Mouse (Mus musculus) naive thymus-derived CD4-positive, alpha-beta T cell, adult 2 months (primary cell): Measurements from ENCODE around the gene Ltbp1.

ENCODE experiments used
- DNase-seq: peaks from one replicate; pipeline ENCODE4 v3.0.0-alpha.2; 2011; ENCODE audit warnings: low read depth

Ltbp1 gene

GRCm38 (mm10) chr17:75177920-75178867, 172.8 kb downstream of the Ltbp1 start:
- no peak for DNase-seq

GRCm38 (mm10) chr17:75179001-75179400, 173.6 kb downstream of the Ltbp1 start:
- DNase-seq: no peak

- no peak for DNase-seq
Observed at GRCm38 (mm10) chr17:75180301-75180700, 174.9 kb downstream of the Ltbp1 start.

- no peak for DNase-seq
Observed at GRCm38 (mm10) chr17:75180956-75181588, 175.7 kb downstream of the Ltbp1 start.

GRCm38 (mm10) chr17:75182319-75183001, 177.1 kb downstream of the Ltbp1 start:
- DNase-seq: no peak

- DNase-seq: no peak
Observed at GRCm38 (mm10) chr17:75186732-75187509, 181.6 kb downstream of the Ltbp1 start.

- no peak for DNase-seq
Observed at GRCm38 (mm10) chr17:75196952-75197351, 191.6 kb downstream of the Ltbp1 start.

- DNase-seq: no peak
Observed at GRCm38 (mm10) chr17:75198767-75199166, 193.4 kb downstream of the Ltbp1 start.

- DNase-seq: no peak
Observed at GRCm38 (mm10) chr17:75199694-75200093, 194.3 kb downstream of the Ltbp1 start.

- DNase-seq: no peak
Observed at GRCm38 (mm10) chr17:75202314-75202713, 196.9 kb downstream of the Ltbp1 start.

GRCm38 (mm10) chr17:75204065-75204464, 198.7 kb downstream of the Ltbp1 start:
- no peak for DNase-seq

- no peak for DNase-seq
Observed at GRCm38 (mm10) chr17:75206281-75206680, 200.9 kb downstream of the Ltbp1 start.

- no peak for DNase-seq
Observed at GRCm38 (mm10) chr17:75208164-75208698, 202.9 kb downstream of the Ltbp1 start.

GRCm38 (mm10) chr17:75210526-75210925, 205.2 kb downstream of the Ltbp1 start:
- DNase-seq: no peak

- no peak for DNase-seq
Observed at GRCm38 (mm10) chr17:75216362-75216761, 211.0 kb downstream of the Ltbp1 start.

GRCm38 (mm10) chr17:75218700-75219099, 213.3 kb downstream of the Ltbp1 start:
- DNase-seq: no peak

- no peak for DNase-seq
Observed at GRCm38 (mm10) chr17:75228321-75228720, 223.0 kb downstream of the Ltbp1 start.

GRCm38 (mm10) chr17:75233206-75233605, 227.8 kb downstream of the Ltbp1 start:
- DNase-seq: no peak

GRCm38 (mm10) chr17:75233923-75234322, 228.6 kb downstream of the Ltbp1 start:
- DNase-seq: no peak

GRCm38 (mm10) chr17:75235781-75236180, 230.4 kb downstream of the Ltbp1 start:
- no peak for DNase-seq

- DNase-seq: no peak
Observed at GRCm38 (mm10) chr17:75236543-75236942, 231.2 kb downstream of the Ltbp1 start.

- DNase-seq: peak; percentile 8
Observed at GRCm38 (mm10) chr17:75237456-75237855, 232.1 kb downstream of the Ltbp1 start.
